Mouse (Mus musculus): ENCODE measurements around the gene Col6a4. TPM values are rescaled to one million over a fixed set of nuclear protein-coding genes. Genes with fewer than 3 reads are reported as not detected.

Col6a4 gene
- polyA plus RNA-seq (2015; fragmentation: Nextera tagmentation; extraction: Ambion mirVana): 1.1 and 1.4 TPM in 2 replicates

DNA sequence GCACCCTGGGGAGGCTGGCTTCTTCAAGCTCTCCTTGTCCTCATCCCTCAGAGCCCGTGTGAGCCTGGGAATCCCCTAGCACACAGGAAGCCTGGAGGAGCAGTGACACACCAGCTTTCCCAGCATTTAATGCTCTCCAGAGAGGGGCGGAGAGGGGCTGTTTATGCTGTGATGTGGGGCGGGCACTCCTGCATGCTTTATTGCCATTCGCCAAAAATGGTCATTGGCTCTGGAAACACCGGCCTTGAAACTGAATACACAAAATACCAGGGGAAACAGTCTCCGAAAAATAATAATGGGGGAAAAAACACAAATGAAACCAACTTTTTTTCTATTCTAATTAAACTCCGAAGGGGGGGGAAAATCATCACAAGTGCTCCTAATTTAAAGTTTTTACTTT lies at the start of gene Col6a4:
Gene Col6a4, minus strand, starts transcription at position 101 of the 400 bp plus-strand sequence.
- H3K9me3 ChIP-seq: no peaks in the 10 kb centered on the region
- no peak for ATAC-seq (ENCODE audit: low FRiP score, low read depth)
- H3K4me2 ChIP-seq: no peak within 1 kb of the TSS
- H3K9ac ChIP-seq: no peak within 1 kb of the TSS
- WGBS: 66% methylated on average over 7 of the region's 7 CpGs
- no peak within 1 kb of the TSS for H3K27ac ChIP-seq (replicated peaks)
- H3K4me1 ChIP-seq (replicated peaks): peaks cover 6% of the 10 kb centered on the region; the same call in 1 of the 2 replicates
- no peaks in the 10 kb centered on the region for H3K27me3 ChIP-seq
- no peak within 1 kb of the TSS for H3K4me3 ChIP-seq
- H3K36me3 ChIP-seq: no peaks in the 10 kb centered on the region

DNA sequence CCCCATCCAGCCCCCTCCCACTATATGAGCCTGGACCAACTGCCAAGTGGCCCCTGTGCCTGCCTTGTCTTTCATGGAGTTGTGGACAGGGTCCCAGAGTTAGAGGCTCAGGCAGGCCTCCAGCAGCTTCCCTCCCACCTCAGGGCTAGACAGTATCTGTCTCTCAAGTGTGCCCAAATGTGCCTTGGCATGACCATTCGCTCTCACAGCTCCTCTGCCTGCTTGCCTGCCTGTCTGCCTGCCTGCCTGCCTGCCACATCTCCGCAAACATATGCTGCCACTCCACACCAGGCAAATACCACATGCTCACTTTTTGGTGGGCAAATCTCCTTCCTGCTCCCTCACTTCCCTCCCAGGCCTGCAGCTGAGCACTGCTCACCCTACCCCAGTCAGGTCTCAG lies 49.0 kb upstream of the Col6a4 start:
- no peaks in the 10 kb centered on the region for H3K36me3 ChIP-seq
- no peak overlapping the region for H3K9ac ChIP-seq
- H3K27ac ChIP-seq (replicated peaks): no peak overlapping the region
- H3K4me2 ChIP-seq: no peak overlapping the region
- 69% methylated on average over 2 of the region's 2 CpGs for WGBS
- H3K4me3 ChIP-seq: no peak overlapping the region
- H3K27me3 ChIP-seq: no peaks in the 10 kb centered on the region
- no peaks in the 10 kb centered on the region for H3K9me3 ChIP-seq
- H3K4me1 ChIP-seq (replicated peaks): peaks cover 52% of the 10 kb centered on the region
- no peak for ATAC-seq (ENCODE audit: low FRiP score, low read depth)

DNA sequence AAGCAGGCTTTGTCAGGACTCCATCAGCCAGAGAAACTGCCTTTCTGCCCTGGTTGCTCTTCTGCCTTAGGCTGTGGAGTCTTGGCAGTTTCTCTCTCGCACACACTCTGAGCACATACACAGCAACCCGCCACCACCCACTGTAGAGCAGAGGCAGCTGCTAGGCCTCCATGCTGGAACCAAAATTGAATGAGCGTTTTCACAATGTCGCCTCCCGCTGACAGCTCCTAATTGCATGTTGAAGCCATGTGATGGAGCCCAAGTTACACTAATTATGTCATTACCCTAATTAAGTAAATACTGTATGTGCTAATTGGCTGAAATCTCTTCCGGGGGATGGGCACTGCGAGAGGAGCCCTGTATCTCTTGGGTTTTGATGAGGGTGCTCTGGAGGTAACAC lies 47.6 kb upstream of the Col6a4 start:
- Histone ChIP-seq H3K4me1 (replicated peaks) (peaks cover 50% of the 10 kb centered on the region), H3K36me3 (no peaks in the 10 kb centered on the region), H3K27ac (replicated peaks) (peak overlapping the region; percentile 68), H3K9me3 (no peaks in the 10 kb centered on the region), H3K27me3 (no peaks in the 10 kb centered on the region), H3K9ac (no peak overlapping the region), H3K4me2 (no peak overlapping the region), H3K4me3 (no peak overlapping the region)
- 55% methylated on average over 7 of the region's 7 CpGs for WGBS
- ATAC-seq (ENCODE audit: low FRiP score, low read depth): no peak

DNA sequence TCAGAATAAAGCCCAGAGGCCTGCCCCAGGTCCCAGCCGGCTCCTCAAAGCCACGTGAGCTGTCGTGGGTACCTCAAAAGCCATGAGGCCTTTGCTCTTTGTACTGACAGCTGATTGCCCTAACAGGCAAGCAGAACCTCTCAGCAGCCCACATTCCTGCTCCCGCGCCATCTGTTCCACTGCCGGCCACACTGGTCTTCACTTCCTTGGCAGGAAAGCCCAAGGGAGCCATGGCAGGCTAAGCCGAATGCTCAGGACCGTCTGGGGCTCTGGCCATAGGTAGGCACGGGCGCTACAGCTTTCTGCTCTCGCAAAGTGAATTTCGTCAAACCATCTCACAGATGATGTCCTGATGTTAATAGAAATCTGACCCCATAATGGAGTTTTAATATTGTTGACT lies 45.4 kb upstream of the Col6a4 start:
- 0 out of 2 replicates have a peak overlapping the region, but pooled peaks have one; percentile 21 for H3K27ac ChIP-seq (replicated peaks)
- whole genome bisulfite sequencing: 50% methylated on average over 12 of the region's 12 CpGs

DNA sequence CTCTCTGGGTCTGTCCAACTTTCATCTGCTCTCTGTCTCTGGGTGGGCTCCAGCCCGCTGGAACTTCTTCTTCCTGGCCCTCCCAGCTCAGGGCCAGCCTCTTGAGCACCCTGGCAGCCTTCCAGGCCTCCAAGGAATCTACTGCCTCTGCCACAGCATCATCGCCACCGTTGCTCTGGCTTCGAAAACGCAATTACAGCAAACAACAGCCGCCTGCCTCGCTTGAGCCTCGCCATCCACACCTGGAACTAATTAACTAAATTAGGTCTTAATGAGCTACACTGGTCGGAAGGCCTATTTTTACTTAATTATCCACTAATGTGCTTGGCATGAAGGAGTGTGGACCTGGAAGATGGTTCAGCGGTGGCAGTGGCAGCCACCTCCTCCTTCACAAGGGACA lies 43.2 kb upstream of the Col6a4 start:
- Histone ChIP-seq H3K9ac (no peak overlapping the region), H3K9me3 (no peaks in the 10 kb centered on the region), H3K4me1 (replicated peaks) (peaks cover 27% of the 10 kb centered on the region), H3K27me3 (no peaks in the 10 kb centered on the region), H3K4me3 (no peak overlapping the region), H3K36me3 (no peaks in the 10 kb centered on the region), H3K4me2 (no peak overlapping the region), H3K27ac (replicated peaks) (peak overlapping the region; percentile 57)
- peak; percentile 57 for ATAC-seq (ENCODE audit: low FRiP score, low read depth)
- WGBS: 23% methylated on average over 10 of the region's 10 CpGs

More for the DNA sequence above, 45.4 kb upstream of the Col6a4 start:
- Histone ChIP-seq H3K4me1 (replicated peaks) (peaks cover 34% of the 10 kb centered on the region), H3K9ac (no peak overlapping the region), H3K4me2 (no peak overlapping the region), H3K4me3 (no peak overlapping the region), H3K9me3 (no peaks in the 10 kb centered on the region), H3K27me3 (no peaks in the 10 kb centered on the region), H3K36me3 (no peaks in the 10 kb centered on the region)
- no peak for ATAC-seq (ENCODE audit: low FRiP score, low read depth)

DNA sequence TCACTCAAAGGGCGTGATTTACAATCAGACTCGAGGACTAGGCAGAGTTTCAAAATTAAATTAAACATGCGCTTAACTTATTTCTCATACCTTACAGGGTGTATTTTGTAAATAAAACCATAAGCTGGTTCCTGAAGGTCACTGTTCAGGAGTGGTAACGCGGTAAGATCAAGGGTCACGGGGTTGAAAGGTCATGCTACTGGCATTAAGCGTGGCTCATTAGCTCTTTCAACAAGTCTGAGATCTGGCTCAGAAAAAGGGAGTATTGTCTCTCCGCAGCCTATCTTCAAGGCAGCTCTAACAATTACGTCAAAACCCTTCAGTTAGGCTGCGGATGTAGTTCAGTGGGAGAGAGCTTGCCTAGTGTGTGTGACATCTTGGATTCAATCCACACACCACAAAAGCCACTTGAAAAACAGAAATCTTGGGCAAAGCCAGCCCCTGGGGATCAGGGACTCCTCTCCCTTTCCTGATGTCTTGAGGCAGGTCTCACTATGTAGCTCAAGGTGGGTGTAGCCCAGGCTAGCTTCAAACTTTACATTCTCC lies 41.2 kb upstream of the Col6a4 start:
- Histone ChIP-seq H3K9me3 (no peaks in the 10 kb centered on the region), H3K4me1 (replicated peaks) (peaks cover 19% of the 10 kb centered on the region), H3K27me3 (no peaks in the 10 kb centered on the region), H3K4me3 (no peak overlapping the region), H3K9ac (no peak overlapping the region), H3K4me2 (no peak overlapping the region), H3K36me3 (no peaks in the 10 kb centered on the region), H3K27ac (replicated peaks) (no peak overlapping the region)
- WGBS: 39% methylated on average over 10 of the region's 10 CpGs
- no peak for ATAC-seq (ENCODE audit: low FRiP score, low read depth)

DNA sequence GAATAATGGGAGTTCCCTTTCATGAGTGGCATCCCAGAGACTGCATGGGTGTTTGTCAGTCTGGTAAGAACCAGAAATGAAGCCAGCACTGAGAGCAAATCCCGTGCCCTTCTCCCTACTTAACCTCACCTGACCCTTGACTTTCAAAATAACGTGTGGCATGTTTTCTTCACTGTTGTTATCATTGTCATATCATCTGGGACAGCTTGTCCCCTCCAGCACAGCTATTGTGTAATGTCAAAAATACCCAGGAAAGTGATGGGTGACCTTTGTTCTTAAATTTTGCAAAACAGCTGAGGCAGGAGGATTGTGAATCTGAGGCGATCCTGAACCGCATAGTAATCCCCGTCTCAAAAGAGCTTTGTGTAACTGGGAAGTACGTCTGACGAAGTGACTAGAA lies 33.7 kb upstream of the Col6a4 start:
- no peaks in the 10 kb centered on the region for H3K27me3 ChIP-seq
- WGBS: 83% methylated on average over 7 of the region's 7 CpGs
- peaks cover 18% of the 10 kb centered on the region for H3K4me1 ChIP-seq (replicated peaks)
- H3K27ac ChIP-seq (replicated peaks): no peak overlapping the region
- no peak overlapping the region for H3K4me3 ChIP-seq
- no peak overlapping the region for H3K4me2 ChIP-seq
- no peak overlapping the region for H3K9ac ChIP-seq
- H3K36me3 ChIP-seq: no peaks in the 10 kb centered on the region
- ATAC-seq (ENCODE audit: low FRiP score, low read depth): no peak
- H3K9me3 ChIP-seq: no peaks in the 10 kb centered on the region

DNA sequence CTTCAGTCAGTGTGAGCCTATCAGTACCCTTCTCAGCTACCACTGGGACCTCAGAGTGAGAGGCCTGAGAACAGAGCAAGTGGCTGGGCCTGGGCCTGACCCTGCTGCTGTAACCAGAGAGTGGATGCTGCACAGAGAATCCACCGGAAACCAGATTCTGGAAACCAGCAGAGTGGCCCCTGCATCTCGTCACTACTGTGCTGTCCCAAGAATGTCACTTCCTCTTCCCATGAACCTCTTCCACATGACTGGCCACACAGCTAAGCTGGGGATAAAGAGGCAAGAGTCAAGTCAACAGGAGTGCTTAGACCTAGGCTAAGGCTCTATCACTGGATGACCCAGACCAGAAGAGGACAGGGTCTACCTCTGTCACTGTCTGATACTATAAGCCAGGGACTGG lies 32.5 kb upstream of the Col6a4 start:
- Histone ChIP-seq H3K9me3 (no peaks in the 10 kb centered on the region), H3K27me3 (no peaks in the 10 kb centered on the region), H3K4me3 (no peak overlapping the region), H3K27ac (replicated peaks) (no peak overlapping the region), H3K9ac (no peak overlapping the region), H3K36me3 (no peaks in the 10 kb centered on the region), H3K4me1 (replicated peaks) (peaks cover 18% of the 10 kb centered on the region), H3K4me2 (no peak overlapping the region)
- WGBS: 79% methylated on average over 2 of the region's 2 CpGs
- ATAC-seq (ENCODE audit: low FRiP score, low read depth): no peak

DNA sequence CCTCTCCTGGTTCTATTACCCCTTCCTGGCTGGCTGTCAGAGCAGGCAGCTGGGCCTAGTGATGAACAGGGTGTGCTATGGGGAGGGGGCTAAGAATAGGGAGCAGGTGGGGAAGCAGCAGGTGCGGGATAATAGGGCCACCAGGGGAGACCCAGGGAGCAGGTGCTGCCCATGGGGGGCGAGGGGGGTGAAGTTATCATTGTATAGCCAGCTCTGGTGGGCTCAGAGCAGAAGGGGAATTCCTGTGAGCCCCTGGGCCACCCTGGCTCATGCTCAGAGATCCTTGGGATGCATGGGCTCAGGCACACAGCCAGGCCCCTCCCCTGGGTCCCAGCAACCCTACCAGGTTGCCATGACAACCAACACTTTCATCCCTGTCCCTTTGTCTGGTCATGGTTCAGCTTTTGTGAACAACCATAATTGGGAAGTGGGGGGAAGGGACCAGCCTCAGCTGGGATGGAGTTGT lies 30.2 kb upstream of the Col6a4 start:
- no peaks in the 10 kb centered on the region for H3K9me3 ChIP-seq
- peak; percentile 91 for ATAC-seq (ENCODE audit: low FRiP score, low read depth)
- no peak overlapping the region for H3K4me3 ChIP-seq
- no peak overlapping the region for H3K9ac ChIP-seq
- WGBS: 0% methylated on average over 1 of the region's 2 CpGs
- H3K4me1 ChIP-seq (replicated peaks): peaks cover 18% of the 10 kb centered on the region
- H3K27ac ChIP-seq (replicated peaks): peak overlapping the region; percentile 79
- no peak overlapping the region for H3K4me2 ChIP-seq
- H3K27me3 ChIP-seq: no peaks in the 10 kb centered on the region
- H3K36me3 ChIP-seq: no peaks in the 10 kb centered on the region

DNA sequence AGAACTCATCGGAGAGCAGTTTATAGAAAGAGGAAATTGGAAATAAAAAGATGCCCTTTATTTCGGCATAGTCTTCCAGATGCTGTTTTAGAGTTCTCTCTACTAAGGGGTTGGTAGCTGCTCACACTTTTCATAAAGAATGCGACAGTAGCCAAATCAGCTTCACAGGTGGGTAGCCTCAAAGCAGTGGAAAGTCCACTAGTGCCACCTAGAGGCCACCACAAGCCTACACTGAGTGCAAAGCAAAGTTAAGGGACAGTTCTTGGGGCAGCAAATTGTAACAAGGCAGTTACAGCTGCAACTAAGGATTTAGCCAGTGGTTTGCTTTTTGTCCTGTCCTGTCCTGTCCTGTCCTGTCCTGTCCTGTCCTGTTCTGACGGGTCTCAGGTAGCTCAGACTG lies 27.0 kb upstream of the Col6a4 start:
- WGBS: 53% methylated on average over 4 of the region's 4 CpGs
- H3K9me3 ChIP-seq: no peaks in the 10 kb centered on the region
- H3K9ac ChIP-seq: no peak overlapping the region
- no peaks in the 10 kb centered on the region for H3K27me3 ChIP-seq
- no peak overlapping the region for H3K4me3 ChIP-seq
- no peaks in the 10 kb centered on the region for H3K36me3 ChIP-seq
- peaks cover 22% of the 10 kb centered on the region for H3K4me1 ChIP-seq (replicated peaks)
- H3K27ac ChIP-seq (replicated peaks): no peak overlapping the region
- no peak for ATAC-seq (ENCODE audit: low FRiP score, low read depth)
- H3K4me2 ChIP-seq: no peak overlapping the region

GRCm38 (mm10) chr9:106119075-106119474 lies 22.5 kb upstream of the Col6a4 start:
- no peaks in the 10 kb centered on the region for H3K9me3 ChIP-seq
- WGBS: 38% methylated on average over 9 of the region's 9 CpGs
- 0 out of 2 replicates have a peak, but pooled peaks cover 8% of the 10 kb centered on the region for H3K4me1 ChIP-seq (replicated peaks)
- no peaks in the 10 kb centered on the region for H3K27me3 ChIP-seq
- no peaks in the 10 kb centered on the region for H3K36me3 ChIP-seq
- no peak overlapping the region for H3K9ac ChIP-seq
- no peak overlapping the region for H3K4me2 ChIP-seq
- no peak overlapping the region for H3K4me3 ChIP-seq
- H3K27ac ChIP-seq (replicated peaks): no peak overlapping the region
- no peak for ATAC-seq (ENCODE audit: low FRiP score, low read depth)

DNA sequence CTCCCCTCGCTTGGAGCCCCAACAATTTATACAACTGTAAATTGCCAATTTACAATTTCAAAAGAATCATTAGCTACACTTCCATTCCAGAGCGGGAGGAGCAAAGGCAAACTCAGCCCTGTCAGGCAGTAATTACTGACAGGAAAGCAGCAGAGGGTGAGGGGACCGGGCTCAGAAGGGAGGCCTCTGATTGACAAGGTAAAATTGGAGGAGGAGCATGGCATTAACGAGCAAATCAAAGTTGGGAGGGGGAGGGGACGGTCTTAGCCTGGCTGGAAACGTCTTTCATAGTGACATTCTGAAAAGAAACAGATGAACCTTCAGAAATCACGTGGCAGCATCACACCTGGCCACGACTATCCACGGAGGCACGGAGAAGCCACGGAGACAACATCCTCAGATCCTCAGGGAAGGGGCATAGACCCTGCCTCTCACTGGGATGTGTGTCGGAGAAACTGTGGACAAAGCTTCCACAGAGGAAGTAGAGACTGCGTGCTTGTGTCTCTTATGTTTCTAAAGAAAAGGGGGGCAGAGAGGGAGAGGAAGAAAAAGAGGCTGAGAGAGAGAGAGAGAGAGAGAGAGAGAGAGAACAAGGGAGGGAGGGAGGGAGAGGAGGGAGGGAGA lies 19.3 kb upstream of the Col6a4 start:
- ATAC-seq (ENCODE audit: low FRiP score, low read depth): peak; percentile 63; the same call in 1 of the 2 replicates
- H3K4me2 ChIP-seq: peak overlapping the region; percentile 41
- H3K27me3 ChIP-seq: no peaks in the 10 kb centered on the region
- no peak overlapping the region for H3K4me3 ChIP-seq
- H3K4me1 ChIP-seq (replicated peaks): peaks cover 11% of the 10 kb centered on the region; the same call in 1 of the 2 replicates
- no peak overlapping the region for H3K9ac ChIP-seq
- no peak overlapping the region for H3K27ac ChIP-seq (replicated peaks)
- H3K36me3 ChIP-seq: no peaks in the 10 kb centered on the region
- no peaks in the 10 kb centered on the region for H3K9me3 ChIP-seq
- 20% methylated on average over 13 of the region's 13 CpGs for WGBS
